Mouse (Mus musculus) ES-E14 (cell line): ENCODE measurements around the gene Padi2.

Source experiments
- CHD2 ChIP-seq: IDR thresholded peaks from 2 replicates; pipeline ENCODE4 v1.6.1; 2014; ENCODE audit warnings: mild to moderate bottlenecking, low read depth, low read length, inconsistent platforms
- ZC3H11A ChIP-seq: IDR thresholded peaks from 2 replicates; pipeline ENCODE4 v1.6.1; 2012; ENCODE audit warnings: low read depth, mild to moderate bottlenecking, inconsistent platforms, low read length, borderline replicate concordance

DNA sequence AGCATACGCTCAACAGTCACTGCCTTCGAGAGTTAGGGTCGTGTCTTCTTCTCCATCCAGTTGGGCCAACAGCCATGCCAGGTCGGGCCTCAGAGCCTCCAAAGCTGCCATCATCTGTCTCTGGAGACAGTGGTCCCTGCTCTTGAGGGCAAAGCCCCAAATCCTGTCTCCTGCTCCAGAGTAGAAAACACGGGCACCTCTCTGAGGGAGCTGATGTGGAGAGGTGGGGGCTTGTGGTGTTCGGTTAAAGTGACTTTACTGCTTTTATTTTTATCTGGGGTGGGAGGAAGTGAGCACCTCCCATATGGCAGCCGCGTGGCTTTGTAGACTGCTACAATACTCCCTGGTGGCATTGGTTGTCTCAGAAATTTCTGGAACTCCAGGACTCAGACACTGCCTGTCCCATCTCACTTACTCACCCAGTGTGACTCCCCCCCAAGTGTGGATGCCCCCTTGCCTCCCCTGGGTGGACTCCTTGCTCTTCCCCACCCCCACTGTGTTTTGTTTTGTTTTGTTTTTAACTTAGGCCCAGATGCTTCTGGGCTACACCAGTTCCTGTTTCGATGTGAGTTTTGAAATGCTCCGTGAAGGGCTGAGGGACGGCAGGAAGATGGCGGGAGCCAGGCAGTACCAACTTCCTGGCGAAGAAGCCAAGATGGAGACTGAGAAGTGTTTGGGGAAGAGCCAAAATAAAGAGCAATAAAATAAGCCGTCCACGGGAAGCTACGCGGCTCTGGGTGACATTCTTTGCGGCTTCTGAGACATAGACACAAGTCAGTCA, 45.9 kb downstream of the Padi2 start:
- TF ChIP-seq CHD2 (no peak), ZC3H11A (no peak)
